Mouse (Mus musculus) MEL (cell line): ENCODE measurements around the gene Sytl3.
"Not testable (repeated sequence)": the region's sequence is repeated elsewhere in the genome, so short reads cannot be mapped to it uniquely, and the experiment has no call there.

Experiments
- CTCF ChIP-seq, 3 experiments: IDR thresholded peaks in 2 of 3; conservative IDR thresholded peaks in 1 of 3; 2 replicates each; pipeline ENCODE4 v1.5.1; 2011 to 2012; ENCODE audit warnings: low read length in 3 of 3, low read depth in 2 of 3, mild to moderate bottlenecking in 2 of 3, improper control_type of control experiment in 1 of 3, inconsistent platforms in 1 of 3, mixed read lengths in 1 of 3, moderate library complexity in 1 of 3; ENCODE audit not compliant: control insufficient read depth in 1 of 3, insufficient read depth in 1 of 3, poor library complexity in 1 of 3, severe bottlenecking in 1 of 3
- POLR2A ChIP-seq, 2 experiments: IDR thresholded peaks; 2 replicates each; pipeline ENCODE4 v1.6.1; 2011 to 2012; ENCODE audit warnings: low read length in 2 of 2, mild to moderate bottlenecking in 2 of 2, control low read depth in 1 of 2, improper control_type of control experiment in 1 of 2, low read depth in 1 of 2, moderate library complexity in 1 of 2; ENCODE audit not compliant: control insufficient read depth in 1 of 2, insufficient read depth in 1 of 2, poor library complexity in 1 of 2
- SIN3A ChIP-seq: IDR thresholded peaks from 2 replicates; pipeline ENCODE4 v1.6.1; 2012; ENCODE audit warnings: low read length, improper control_type of control experiment, inconsistent platforms
- USF1 ChIP-seq: IDR thresholded peaks from 2 replicates; pipeline ENCODE4 v1.6.1; 2014; ENCODE audit warnings: low read depth, mild to moderate bottlenecking, inconsistent platforms, low read length, improper control_type of control experiment, moderate library complexity

GRCm38 (mm10) chr17:6613524-6613923, 45.4 kb upstream of the Sytl3 start:
- not testable (repeated sequence) for TF ChIP-seq USF1; POLR2A (IDR thresholded peaks at IDR 0.05; ENCODE audit: control insufficient read depth in 1 of 2, insufficient read depth in 1 of 2, low read depth in 1 of 2, low read length in 2 of 2, poor library complexity in 1 of 2); SIN3A; CTCF (IDR thresholded peaks at IDR 0.05 in 2 of 3, conservative IDR thresholded peaks at IDR 0.05 in 1 of 3; ENCODE audit: control insufficient read depth in 1 of 3, insufficient read depth in 1 of 3, low read depth in 2 of 3, low read length in 3 of 3, poor library complexity in 1 of 3, severe bottlenecking in 1 of 3)
